Mouse (Mus musculus) urinary bladder, postnatal 14 days (tissue): ENCODE measurements at regions not wholly inside any gene's neighbourhood (a gene's known extent, or its start where the extent isn't known, plus 50 kb on each side); places are given as distances from the start of the nearest gene placed in this dataset.

ENCODE experiments used
- DNase-seq: peaks from one replicate; pipeline ENCODE4 v3.0.0; 2021; ENCODE audit warnings: low spot score

- DNase-seq, result no peak
Measured at GRCm38 (mm10) chr3:9957870-9958269, 130.0 kb upstream of the Gm9833 start.

DNA sequence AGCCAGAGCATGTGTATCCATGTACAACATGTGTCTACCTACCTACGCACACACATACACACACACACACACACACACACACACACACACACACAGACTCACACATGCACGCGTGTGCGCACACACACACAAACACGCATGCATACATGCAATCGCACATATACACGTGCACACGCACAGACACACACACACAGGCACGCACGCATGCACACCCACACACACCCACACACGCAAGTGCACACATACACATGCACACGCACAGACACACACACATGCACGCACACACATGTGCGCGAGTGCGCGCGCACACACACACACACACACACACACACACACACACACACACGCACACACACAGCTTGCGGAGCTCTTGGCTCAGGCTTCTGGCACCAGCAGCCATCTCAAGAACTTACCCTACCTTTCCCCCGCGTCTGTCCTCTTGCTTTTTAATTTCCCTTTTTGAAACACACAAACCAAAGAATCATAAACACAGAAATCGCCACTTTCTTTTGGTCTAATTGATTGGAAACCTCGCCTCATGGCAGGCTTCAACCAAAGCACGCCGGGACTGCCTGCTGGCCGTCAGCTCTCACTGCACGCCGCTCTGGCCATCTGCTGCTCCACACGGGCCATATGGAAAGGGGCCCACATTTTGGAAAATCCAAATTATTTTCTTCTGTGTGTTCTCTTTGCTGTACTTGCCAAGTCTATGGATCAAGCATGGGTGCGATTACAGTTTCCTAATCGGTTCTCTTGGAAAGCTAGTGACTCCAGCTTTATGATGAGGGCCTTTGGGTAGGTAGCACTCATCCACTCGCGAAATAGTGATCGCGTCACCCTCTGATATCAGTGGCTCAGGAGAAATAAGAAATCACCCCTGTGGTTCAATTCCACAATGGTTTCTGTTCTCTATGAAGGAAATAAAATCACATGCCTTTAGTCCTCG, 127.9 kb upstream of the Gm9833 start:
- no peak for DNase-seq

- peak; percentile 42 for DNase-seq
Measured at GRCm38 (mm10) chr3:9960696-9961095, 127.2 kb upstream of the Gm9833 start.
